Mouse (Mus musculus): ENCODE measurements around the gene Calml3. TPM values are rescaled to one million over a fixed set of nuclear protein-coding genes. Genes with fewer than 3 reads are reported as not detected.
"Not testable (repeated sequence)": the region's sequence is repeated elsewhere in the genome, so short reads cannot be mapped to it uniquely, and the experiment has no call there.

Gene Calml3
- polyA plus RNA-seq (2016; fragmentation: Nextera tagmentation; extraction: Ambion mirVana) = 0.18 TPM in 1 of 2 replicates, not detected in the other

- Histone ChIP-seq H3K4me3 (no peak within 1 kb of the TSS), H3K4me2 (replicated peaks) (no peak within 1 kb of the TSS), H3K27me3 (replicated peaks) (no peaks in the 10 kb centered on the region), H3K9me3 (no peaks in the 10 kb centered on the region), H3K4me1 (no peaks in the 10 kb centered on the region), H3K9ac (no peak within 1 kb of the TSS), H3K27ac (no peak within 1 kb of the TSS), H3K36me3 (no peaks in the 10 kb centered on the region)
- ATAC-seq (ENCODE audit: low FRiP score, low read depth) = no peak
- 86% methylated on average over 13 of the region's 13 CpGs for WGBS
Observed at GRCm38 (mm10) chr13:3804186-3804585, at the start of gene Calml3. Gene Calml3 (minus strand): TSS chr13:3804316.

GRCm38 (mm10) chr13:3850330-3850729, 46.2 kb upstream of the Calml3 start:
- no peaks in the 10 kb centered on the region for H3K27me3 ChIP-seq (replicated peaks)
- no peaks in the 10 kb centered on the region for H3K9me3 ChIP-seq
- H3K4me1 ChIP-seq = no peaks in the 10 kb centered on the region
- H3K36me3 ChIP-seq = no peaks in the 10 kb centered on the region
- H3K27ac ChIP-seq = no peak overlapping the region
- no peak overlapping the region for H3K9ac ChIP-seq
- ATAC-seq (ENCODE audit: low FRiP score, low read depth) = no peak
- H3K4me2 ChIP-seq (replicated peaks) = no peak overlapping the region
- WGBS = 70% methylated on average over 1 of the region's 1 CpGs
- no peak overlapping the region for H3K4me3 ChIP-seq

GRCm38 (mm10) chr13:3840662-3841061, 36.5 kb upstream of the Calml3 start:
- ATAC-seq (ENCODE audit: low FRiP score, low read depth); H3K27ac ChIP-seq; H3K27me3 ChIP-seq (replicated peaks); H3K36me3 ChIP-seq; H3K4me1 ChIP-seq; H3K4me3 ChIP-seq; H3K9ac ChIP-seq; H3K4me2 ChIP-seq (replicated peaks); H3K9me3 ChIP-seq: not testable (repeated sequence)

GRCm38 (mm10) chr13:3837312-3837807, 33.2 kb upstream of the Calml3 start, which contains the start of gene Calm4:
Gene Calm4 (plus strand): TSS chr13:3837757.
- ATAC-seq (ENCODE audit: low FRiP score, low read depth); H3K27me3 ChIP-seq (replicated peaks); H3K4me1 ChIP-seq; H3K36me3 ChIP-seq; H3K9ac ChIP-seq; H3K9me3 ChIP-seq; H3K4me3 ChIP-seq; H3K4me2 ChIP-seq (replicated peaks); H3K27ac ChIP-seq: not testable (repeated sequence)

- H3K4me1 ChIP-seq; ATAC-seq (ENCODE audit: low FRiP score, low read depth); H3K4me2 ChIP-seq (replicated peaks); H3K36me3 ChIP-seq; H3K27me3 ChIP-seq (replicated peaks); H3K9me3 ChIP-seq; H3K27ac ChIP-seq; H3K4me3 ChIP-seq; H3K9ac ChIP-seq: not testable (repeated sequence)
Observed at GRCm38 (mm10) chr13:3833644-3834043, 29.5 kb upstream of the Calml3 start.

- Histone ChIP-seq H3K36me3 (no peaks in the 10 kb centered on the region), H3K9me3 (no peaks in the 10 kb centered on the region), H3K9ac (no peak overlapping the region), H3K27ac (no peak overlapping the region), H3K27me3 (replicated peaks) (no peaks in the 10 kb centered on the region), H3K4me2 (replicated peaks) (no peak overlapping the region), H3K4me3 (no peak overlapping the region), H3K4me1 (no peaks in the 10 kb centered on the region)
- 65% methylated on average over 2 of the region's 2 CpGs for WGBS
- no peak for ATAC-seq (ENCODE audit: low FRiP score, low read depth)
Observed at GRCm38 (mm10) chr13:3832450-3832849, 28.3 kb upstream of the Calml3 start.

GRCm38 (mm10) chr13:3831994-3832393, 27.9 kb upstream of the Calml3 start:
- Histone ChIP-seq H3K4me1 (no peaks in the 10 kb centered on the region), H3K9ac (no peak overlapping the region), H3K4me2 (replicated peaks) (no peak overlapping the region), H3K36me3 (no peaks in the 10 kb centered on the region), H3K4me3 (no peak overlapping the region), H3K27ac (no peak overlapping the region), H3K27me3 (replicated peaks) (no peaks in the 10 kb centered on the region), H3K9me3 (no peaks in the 10 kb centered on the region)
- WGBS = 69% methylated on average over 1 of the region's 1 CpGs
- no peak for ATAC-seq (ENCODE audit: low FRiP score, low read depth)

GRCm38 (mm10) chr13:3831546-3831945, 27.4 kb upstream of the Calml3 start:
- H3K4me3 ChIP-seq = no peak overlapping the region
- no peak overlapping the region for H3K9ac ChIP-seq
- no peaks in the 10 kb centered on the region for H3K36me3 ChIP-seq
- no peaks in the 10 kb centered on the region for H3K4me1 ChIP-seq
- H3K27me3 ChIP-seq (replicated peaks) = no peaks in the 10 kb centered on the region
- no peaks in the 10 kb centered on the region for H3K9me3 ChIP-seq
- ATAC-seq (ENCODE audit: low FRiP score, low read depth) = no peak
- no peak overlapping the region for H3K4me2 ChIP-seq (replicated peaks)
- no peak overlapping the region for H3K27ac ChIP-seq
- WGBS = 87% methylated on average over 5 of the region's 5 CpGs

- H3K4me1 ChIP-seq = no peaks in the 10 kb centered on the region
- H3K36me3 ChIP-seq = no peaks in the 10 kb centered on the region
- no peaks in the 10 kb centered on the region for H3K27me3 ChIP-seq (replicated peaks)
- H3K4me3 ChIP-seq = no peak overlapping the region
- no peaks in the 10 kb centered on the region for H3K9me3 ChIP-seq
- no peak overlapping the region for H3K4me2 ChIP-seq (replicated peaks)
- H3K9ac ChIP-seq = no peak overlapping the region
- ATAC-seq (ENCODE audit: low FRiP score, low read depth) = no peak
- no peak overlapping the region for H3K27ac ChIP-seq
Observed at GRCm38 (mm10) chr13:3825726-3826125, 21.6 kb upstream of the Calml3 start.

- H3K4me3 ChIP-seq = no peak overlapping the region
- no peaks in the 10 kb centered on the region for H3K4me1 ChIP-seq
- H3K27me3 ChIP-seq (replicated peaks) = no peaks in the 10 kb centered on the region
- H3K36me3 ChIP-seq = no peaks in the 10 kb centered on the region
- H3K27ac ChIP-seq = no peak overlapping the region
- no peak overlapping the region for H3K9ac ChIP-seq
- no peak for ATAC-seq (ENCODE audit: low FRiP score, low read depth)
- H3K4me2 ChIP-seq (replicated peaks) = no peak overlapping the region
- no peaks in the 10 kb centered on the region for H3K9me3 ChIP-seq
- WGBS = 65% methylated on average over 4 of the region's 4 CpGs
Observed at GRCm38 (mm10) chr13:3822105-3822504, 18.0 kb upstream of the Calml3 start.

GRCm38 (mm10) chr13:3818740-3819076, 14.6 kb upstream of the Calml3 start:
- H3K9ac ChIP-seq = no peak overlapping the region
- 93% methylated on average over 2 of the region's 2 CpGs for WGBS
- no peak overlapping the region for H3K4me3 ChIP-seq
- H3K4me2 ChIP-seq (replicated peaks) = no peak overlapping the region
- no peaks in the 10 kb centered on the region for H3K9me3 ChIP-seq
- no peaks in the 10 kb centered on the region for H3K36me3 ChIP-seq
- ATAC-seq (ENCODE audit: low FRiP score, low read depth) = no peak
- H3K27me3 ChIP-seq (replicated peaks) = no peaks in the 10 kb centered on the region
- H3K27ac ChIP-seq = no peak overlapping the region
- H3K4me1 ChIP-seq = no peaks in the 10 kb centered on the region

GRCm38 (mm10) chr13:3818012-3818739, 14.1 kb upstream of the Calml3 start:
- no peak overlapping the region for H3K9ac ChIP-seq
- no peaks in the 10 kb centered on the region for H3K36me3 ChIP-seq
- no peak overlapping the region for H3K4me3 ChIP-seq
- no peak for ATAC-seq (ENCODE audit: low FRiP score, low read depth)
- no peak overlapping the region for H3K4me2 ChIP-seq (replicated peaks)
- 83% methylated on average over 5 of the region's 5 CpGs for WGBS
- no peaks in the 10 kb centered on the region for H3K4me1 ChIP-seq
- H3K9me3 ChIP-seq = no peaks in the 10 kb centered on the region
- no peak overlapping the region for H3K27ac ChIP-seq
- H3K27me3 ChIP-seq (replicated peaks) = no peaks in the 10 kb centered on the region

GRCm38 (mm10) chr13:3807131-3807827, 3.2 kb upstream of the Calml3 start:
- Histone ChIP-seq H3K9ac (no peak overlapping the region), H3K4me3 (no peak overlapping the region), H3K36me3 (no peaks in the 10 kb centered on the region), H3K4me2 (replicated peaks) (no peak overlapping the region), H3K4me1 (no peaks in the 10 kb centered on the region), H3K9me3 (no peaks in the 10 kb centered on the region), H3K27ac (no peak overlapping the region), H3K27me3 (replicated peaks) (no peaks in the 10 kb centered on the region)
- no peak for ATAC-seq (ENCODE audit: low FRiP score, low read depth)
- 76% methylated on average over 7 of the region's 7 CpGs for WGBS
